Mouse (Mus musculus) neural tube, embryonic 14.5 days (tissue): ENCODE results near the gene Cfl1. TPM values are rescaled to one million over a fixed set of nuclear protein-coding genes. Genes with fewer than 3 reads are reported as not detected.
"Not testable (repeated sequence)": the region's sequence is repeated elsewhere in the genome, so short reads cannot be mapped to it uniquely, and the experiment has no call there.

Experiments
- ATAC-seq: fragments of 200-750 bp; cut with Nextera tagmentation; 2 replicates; pipeline ENCODE4 v1.8.0; 2017; ENCODE audit warnings: low read depth, mild to moderate bottlenecking, moderate TSS enrichment, moderate library complexity
- H3K27ac ChIP-seq: fragments of 300-500 bp; sonication (generic); 2 replicates; pipeline ENCODE4 v1.5.1; 2014; ENCODE audit warnings: low read depth, mild to moderate bottlenecking, control low read depth, low read length, moderate library complexity, mixed read lengths
- H3K27me3 ChIP-seq: fragments of 300-500 bp; sonication (generic); 2 replicates; pipeline ENCODE4 v1.6.1; 2014; ENCODE audit warnings: low read length; ENCODE audit not compliant: control insufficient read depth, insufficient read depth
- H3K36me3 ChIP-seq: fragments of 300-500 bp; sonication (generic); 2 replicates; pipeline ENCODE4 v1.6.1; 2014; ENCODE audit warnings: low read length, mixed read lengths; ENCODE audit not compliant: control insufficient read depth, insufficient read depth
- H3K4me1 ChIP-seq: fragments of 300-500 bp; sonication (generic); 2 replicates; pipeline ENCODE4 v1.6.1; 2014; ENCODE audit warnings: low read length; ENCODE audit not compliant: control insufficient read depth, insufficient read depth
- H3K4me2 ChIP-seq: fragments of 300-500 bp; sonication (generic); 2 replicates; pipeline ENCODE4 v1.6.1; 2014; ENCODE audit warnings: mild to moderate bottlenecking, low read depth, low read length, control low read depth
- H3K4me3 ChIP-seq: fragments of 300-500 bp; sonication (generic); 2 replicates; pipeline ENCODE4 v1.5.1; 2014; ENCODE audit warnings: low read depth, low read length, control low read depth, mixed read lengths
- H3K9ac ChIP-seq: fragments of 300-500 bp; sonication (generic); replicated peaks from 2 replicates; pipeline ENCODE4 v1.6.1; 2014; ENCODE audit warnings: low read depth, mild to moderate bottlenecking, control low read depth, low read length, mixed read lengths
- H3K9me3 ChIP-seq: fragments of 300-500 bp; sonication (generic); 2 replicates; pipeline ENCODE4 v1.6.1; 2016; ENCODE audit warnings: low read length; ENCODE audit not compliant: control insufficient read depth
- WGBS: fragments of 180-500 bp; shearing (Covaris S2); extraction: QIAGEN DNeasy Blood & Tissue Kit; methylation state at CpG from one replicate; pipeline ENCODE4 v1.1.7; 2014; 5-methylcytosine and 5-hydroxymethylcytosine counted together
- polyA plus RNA-seq: library from polyadenylated mRNA; unstranded; fragments of >200 nt; fragmentation: Nextera tagmentation; extraction: Ambion mirVana; gene quantifications from 2 replicates; pipeline ENCODE4 v1.2.1, GENCODE M21; 2014

The Cfl1 gene
- polyA plus RNA-seq, 1 experiment from 2014 or later: 3,739 TPM

GRCm38 (mm10) chr19:5485371-5485770 is 4.9 kb upstream of the Cfl1 start:
- no peak overlapping the region for H3K4me2 ChIP-seq
- peaks cover 23% of the 10 kb centered on the region for H3K36me3 ChIP-seq
- 95% methylated on average over 8 of the region's 8 CpGs for WGBS
- no peak overlapping the region for H3K4me3 ChIP-seq
- ATAC-seq: no peak
- H3K4me1 ChIP-seq: peaks cover 12% of the 10 kb centered on the region; the same call in 1 of the 2 replicates
- H3K27ac ChIP-seq: no peak overlapping the region
- no peak overlapping the region for H3K9ac ChIP-seq
- H3K27me3 ChIP-seq: no peaks in the 10 kb centered on the region
- H3K9me3 ChIP-seq: no peaks in the 10 kb centered on the region

- no peak for ATAC-seq
- Histone ChIP-seq H3K4me1 (peaks cover 12% of the 10 kb centered on the region; the same call in 1 of the 2 replicates), H3K9me3 (no peaks in the 10 kb centered on the region), H3K36me3 (peaks cover 23% of the 10 kb centered on the region), H3K4me3 (no peak overlapping the region), H3K27me3 (no peaks in the 10 kb centered on the region), H3K9ac (no peak overlapping the region), H3K4me2 (no peak overlapping the region), H3K27ac (no peak overlapping the region)
- 95% methylated on average over 7 of the region's 7 CpGs for WGBS
Observed at GRCm38 (mm10) chr19:5485821-5486220, 4.4 kb upstream of the Cfl1 start.

GRCm38 (mm10) chr19:5486286-5486685 is 4.0 kb upstream of the Cfl1 start:
- Histone ChIP-seq H3K4me1 (peaks cover 12% of the 10 kb centered on the region; the same call in 1 of the 2 replicates), H3K4me2 (no peak overlapping the region), H3K27ac (no peak overlapping the region), H3K36me3 (peaks cover 23% of the 10 kb centered on the region), H3K4me3 (no peak overlapping the region), H3K9me3 (no peaks in the 10 kb centered on the region), H3K9ac (no peak overlapping the region), H3K27me3 (no peaks in the 10 kb centered on the region)
- WGBS: 93% methylated on average over 8 of the region's 8 CpGs
- ATAC-seq: no peak

GRCm38 (mm10) chr19:5486771-5487170 is 3.5 kb upstream of the Cfl1 start:
- peak overlapping the region; percentile 42; the same call in 1 of the 2 replicates for H3K4me3 ChIP-seq
- no peak overlapping the region for H3K9ac ChIP-seq
- peaks cover 14% of the 10 kb centered on the region; the same call in 1 of the 2 replicates for H3K4me1 ChIP-seq
- no peak overlapping the region for H3K27ac ChIP-seq
- ATAC-seq: no peak
- H3K27me3 ChIP-seq: no peaks in the 10 kb centered on the region
- 95% methylated on average over 4 of the region's 4 CpGs for WGBS
- no peaks in the 10 kb centered on the region for H3K9me3 ChIP-seq
- H3K4me2 ChIP-seq: no peak overlapping the region; the same call in 1 of the 2 replicates
- H3K36me3 ChIP-seq: peaks cover 23% of the 10 kb centered on the region

- Histone ChIP-seq H3K9me3 (no peaks in the 10 kb centered on the region), H3K4me2 (peak within 1 kb of the TSS; percentile 58), H3K36me3 (peaks cover 25% of the 10 kb centered on the region), H3K4me3 (peak within 1 kb of the TSS; percentile 42), H3K9ac (peak within 1 kb of the TSS; percentile 62), H3K27ac (peak within 1 kb of the TSS; percentile 90), H3K27me3 (no peaks in the 10 kb centered on the region), H3K4me1 (peaks cover 25% of the 10 kb centered on the region; the same call in 1 of the 2 replicates)
- under 1% methylated on average over 39 of the region's 39 CpGs for WGBS
- peak; percentile 50 for ATAC-seq
Observed at GRCm38 (mm10) chr19:5487768-5488550, 2.3 kb upstream of the Cfl1 start, which contains the start of gene Mus81. TSS of gene Mus81 (minus strand) at chr19:5488402.

- WGBS: under 1% methylated on average over 26 of the region's 26 CpGs
- H3K27me3 ChIP-seq: no peaks in the 10 kb centered on the region
- peaks cover 27% of the 10 kb centered on the region; the same call in 1 of the 2 replicates for H3K4me1 ChIP-seq
- peak overlapping the region; percentile 58 for H3K4me2 ChIP-seq
- no peaks in the 10 kb centered on the region for H3K9me3 ChIP-seq
- ATAC-seq: peak; percentile 68
- peak overlapping the region; percentile 5; the same call in 1 of the 2 replicates for H3K9ac ChIP-seq
- H3K27ac ChIP-seq: peak overlapping the region; percentile 90
- H3K4me3 ChIP-seq: peak overlapping the region; percentile 42
- H3K36me3 ChIP-seq: peaks cover 27% of the 10 kb centered on the region
Observed at GRCm38 (mm10) chr19:5488878-5489571, 1.2 kb upstream of the Cfl1 start.

- 54% methylated on average over 10 of the region's 10 CpGs for WGBS
- Histone ChIP-seq H3K27ac (peak overlapping the region; percentile 97), H3K36me3 (peaks cover 32% of the 10 kb centered on the region), H3K4me2 (peak overlapping the region; percentile 58), H3K4me3 (peak overlapping the region; percentile 93), H3K4me1 (peaks cover 27% of the 10 kb centered on the region; the same call in 1 of the 2 replicates)
- H3K9me3 ChIP-seq, H3K27me3 ChIP-seq, ATAC-seq, H3K9ac ChIP-seq: not testable (repeated sequence)
Observed at GRCm38 (mm10) chr19:5489721-5490120, 534 bp upstream of the Cfl1 start.

- Histone ChIP-seq H3K27ac (peak overlapping the region; percentile 97), H3K27me3 (no peaks in the 10 kb centered on the region), H3K4me3 (peak overlapping the region; percentile 93), H3K36me3 (peaks cover 37% of the 10 kb centered on the region), H3K9me3 (no peaks in the 10 kb centered on the region), H3K9ac (peak overlapping the region; percentile 93), H3K4me1 (peaks cover 27% of the 10 kb centered on the region; the same call in 1 of the 2 replicates), H3K4me2 (peak overlapping the region; percentile 89)
- WGBS: under 1% methylated on average over 59 of the region's 59 CpGs
- peak; percentile 23 for ATAC-seq
Observed at GRCm38 (mm10) chr19:5490898-5491708, 848 bp downstream of the Cfl1 start.
